Mouse (Mus musculus): Measurements from ENCODE around the gene Zfp369. TPM values are rescaled to one million over a fixed set of nuclear protein-coding genes. Genes with fewer than 3 reads are reported as not detected.

The Zfp369 gene
- total and polyA plus RNA-seq, 3 experiments: 14.1 to 15.3 TPM; not detected in 1

DNA sequence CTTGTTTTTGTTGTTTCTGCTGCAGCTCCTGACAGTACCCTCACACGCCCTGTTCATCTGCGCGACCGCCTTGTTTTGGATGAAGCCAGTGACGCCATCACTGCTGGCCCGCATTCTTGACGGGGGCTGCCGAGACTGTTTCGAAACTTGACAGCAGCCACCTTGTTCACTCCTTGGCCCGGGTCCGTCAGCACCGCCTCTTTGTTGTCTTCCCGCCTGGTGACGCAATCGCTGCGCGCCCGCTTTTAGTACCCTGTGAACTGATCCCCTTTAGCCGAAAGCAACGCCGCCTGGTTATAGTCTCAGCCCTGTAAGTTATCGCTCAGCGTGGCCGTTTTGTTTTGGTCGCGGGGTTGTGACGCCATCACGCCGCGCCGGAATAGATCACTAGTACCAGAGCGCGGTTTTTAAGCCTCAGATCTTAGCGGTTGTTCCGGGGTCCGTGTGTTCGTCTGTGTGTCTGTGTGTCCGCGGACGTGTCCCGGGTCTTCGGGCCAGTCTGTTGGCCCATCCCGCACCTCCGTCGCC, 37.5 kb upstream of the Zfp369 start (continued):
- TF ChIP-seq CTCF (IDR thresholded peaks at IDR 0.05 in 2 of 3, conservative IDR thresholded peaks at IDR 0.05 in 1 of 3; ENCODE audit: control insufficient read depth in 1 of 3, insufficient read depth in 1 of 3, low read depth in 2 of 3, low read length in 3 of 3, poor library complexity in 1 of 3, severe bottlenecking in 1 of 3) (no peak), CHD2 (IDR thresholded peaks at IDR 0.05; ENCODE audit: low read length) (no peak)

DNA sequence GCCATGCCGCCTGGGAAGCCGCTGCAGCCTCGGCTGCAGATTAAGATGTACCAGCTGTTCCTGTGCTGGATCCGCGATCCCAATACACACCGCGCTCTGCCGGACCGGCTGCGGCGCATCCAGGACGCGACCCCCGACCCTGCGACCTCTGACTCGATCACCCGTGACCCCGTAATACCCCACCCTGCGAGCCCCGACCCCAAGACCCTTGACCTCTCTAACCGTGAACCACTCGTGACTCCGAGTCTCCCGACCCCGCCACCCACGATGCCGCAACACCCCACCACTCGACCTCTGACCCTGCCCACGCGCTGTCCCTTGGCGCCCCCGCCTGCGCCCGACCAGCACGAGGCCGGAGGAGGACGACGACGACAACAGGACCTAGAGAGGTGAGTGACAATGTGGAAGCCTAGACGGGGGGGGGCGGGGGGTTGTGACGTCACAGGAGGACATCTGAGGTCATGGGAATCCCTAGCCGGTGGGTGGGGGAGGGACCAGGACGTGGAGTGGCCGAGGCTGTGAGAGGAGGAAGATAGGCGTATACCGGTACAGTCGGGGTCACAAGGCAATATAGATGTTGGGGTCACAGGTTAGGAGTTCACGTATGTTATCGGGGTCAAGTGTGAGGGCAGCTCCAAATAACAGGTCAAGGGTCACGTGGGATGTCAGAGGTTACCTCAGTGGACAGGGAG, 36.8 kb upstream of the Zfp369 start:
- Histone ChIP-seq H3K27ac (ENCODE audit: control insufficient read depth, low read depth, low read length) (peak overlapping the region; percentile 66), H3K27me3 (ENCODE audit: control insufficient read depth in 1 of 2, insufficient read depth in 2 of 2, low read length in 2 of 2) (no peaks in the 10 kb centered on the region), H3K4me1 (ENCODE audit: control insufficient read depth in 1 of 2, insufficient read depth in 2 of 2, low read length in 2 of 2) (peaks cover 0 to 10% of the 10 kb centered on the region in 2 experiments; a peak in 2 of 4 replicates), H3K36me3 (ENCODE audit: control insufficient read depth in 1 of 2, insufficient read depth in 2 of 2, low read length in 2 of 2) (peaks cover 0 to 2% of the 10 kb centered on the region in 2 experiments; a peak in 2 of 4 replicates), H3K79me2 (ENCODE audit: control insufficient read depth, insufficient read depth, low read length, poor library complexity) (peaks cover 32% of the 10 kb centered on the region), H3K9ac (ENCODE audit: control insufficient read depth, low read depth, low read length, poor library complexity, severe bottlenecking) (peak overlapping the region; percentile 86), H3K9me3 (replicated peaks; ENCODE audit: insufficient read depth, low read length) (no peaks in the 10 kb centered on the region), H3K4me3 (ENCODE audit: control insufficient read depth in 1 of 2, insufficient read depth in 1 of 2, low read depth in 2 of 2, low read length in 2 of 2) (peak overlapping the region; percentile 82 to 87)
- DNase-seq (ENCODE audit: low read depth, low spot score): no peak
- TF ChIP-seq POLR2AphosphoS2 (IDR thresholded peaks at IDR 0.05; ENCODE audit: low read length): no peak
- TF ChIP-seq GATA1 (IDR thresholded peaks at IDR 0.05; ENCODE audit: low read depth, low read length): no peak
- no peak for TF ChIP-seq NELFE (IDR thresholded peaks at IDR 0.05; ENCODE audit: low read depth, low read length)
- no peak for TF ChIP-seq CHD1 (IDR thresholded peaks at IDR 0.05; ENCODE audit: low read depth, low read length)
- TF ChIP-seq MYC (IDR thresholded peaks at IDR 0.05; ENCODE audit: low read depth, low read length): no peak
- no peak for TF ChIP-seq CHD2 (IDR thresholded peaks at IDR 0.05; ENCODE audit: low read length)
- TF ChIP-seq POLR2AphosphoS5 (IDR thresholded peaks at IDR 0.05; ENCODE audit: borderline replicate concordance, low read depth, low read length): no peak

DNA sequence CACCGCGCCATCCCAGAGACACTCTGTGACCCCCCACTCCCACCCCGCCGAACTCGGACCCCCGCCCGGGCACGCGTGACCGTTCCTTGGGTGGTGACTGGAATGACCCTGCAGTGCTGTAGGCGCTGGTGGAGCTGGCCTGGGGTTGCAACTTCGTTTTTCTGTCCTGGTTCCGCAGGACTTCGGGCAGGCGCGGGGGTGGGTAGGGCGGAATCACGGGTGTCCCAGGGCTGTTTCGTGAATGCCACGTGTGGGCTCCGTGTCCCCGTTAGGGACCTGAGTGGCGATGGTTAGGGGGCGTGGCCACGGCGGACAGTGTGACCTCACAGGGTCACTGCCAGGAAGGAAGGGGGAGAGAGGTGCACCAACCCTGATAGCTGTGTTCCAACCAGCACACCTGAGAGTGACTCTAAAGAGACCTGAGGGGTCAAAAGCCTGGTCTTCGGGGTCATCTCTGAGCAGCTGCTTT, 36.3 kb upstream of the Zfp369 start:
- Histone ChIP-seq H3K9ac (ENCODE audit: control insufficient read depth, low read depth, low read length, poor library complexity, severe bottlenecking) (peak overlapping the region; percentile 86), H3K27ac (ENCODE audit: control insufficient read depth, low read depth, low read length) (no peak overlapping the region), H3K27me3 (ENCODE audit: control insufficient read depth in 1 of 2, insufficient read depth in 2 of 2, low read length in 2 of 2) (no peaks in the 10 kb centered on the region), H3K9me3 (replicated peaks; ENCODE audit: insufficient read depth, low read length) (no peaks in the 10 kb centered on the region), H3K79me2 (ENCODE audit: control insufficient read depth, insufficient read depth, low read length, poor library complexity) (peaks cover 32% of the 10 kb centered on the region), H3K4me1 (ENCODE audit: control insufficient read depth in 1 of 2, insufficient read depth in 2 of 2, low read length in 2 of 2) (peaks cover 0 to 10% of the 10 kb centered on the region in 2 experiments; a peak in 2 of 4 replicates), H3K36me3 (ENCODE audit: control insufficient read depth in 1 of 2, insufficient read depth in 2 of 2, low read length in 2 of 2) (peaks cover 2% of the 10 kb centered on the region in 2 experiments; a peak in 3 of 4 replicates), H3K4me3 (ENCODE audit: control insufficient read depth in 1 of 2, insufficient read depth in 1 of 2, low read depth in 2 of 2, low read length in 2 of 2) (peak overlapping the region; percentile 82 to 87)
- TF ChIP-seq ETS1 (IDR thresholded peaks at IDR 0.05; ENCODE audit: low read depth, low read length): no peak
- DNase-seq (ENCODE audit: low read depth, low spot score): no peak

DNA sequence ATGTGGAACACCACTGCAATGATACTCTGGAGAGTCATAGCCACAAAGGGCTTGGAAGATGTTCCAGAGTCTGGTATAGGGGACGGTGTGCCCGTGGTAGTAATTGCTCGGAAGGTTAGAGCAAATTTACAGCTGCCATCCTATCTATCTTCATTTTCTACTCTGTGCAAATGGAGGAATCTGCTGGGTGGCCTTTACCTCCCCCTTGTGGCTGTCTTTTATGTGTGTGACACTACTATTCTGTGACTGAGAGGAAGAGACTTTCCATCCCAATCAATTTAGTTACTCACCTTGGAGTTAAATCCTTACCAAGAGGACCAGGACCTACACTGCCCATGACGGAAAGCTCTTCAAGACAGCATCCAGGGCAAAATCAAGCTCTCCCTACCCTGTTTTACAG, 35.3 kb upstream of the Zfp369 start:
- TF ChIP-seq ETS1 (IDR thresholded peaks at IDR 0.05; ENCODE audit: low read depth, low read length): no peak
- no peak for TF ChIP-seq MAZ (IDR thresholded peaks at IDR 0.05; ENCODE audit: low read depth, low read length)
- TF ChIP-seq POLR2AphosphoS5 (IDR thresholded peaks at IDR 0.05; ENCODE audit: borderline replicate concordance, low read depth, low read length): no peak
- TF ChIP-seq CTCF (IDR thresholded peaks at IDR 0.05 in 2 of 3, conservative IDR thresholded peaks at IDR 0.05 in 1 of 3; ENCODE audit: control insufficient read depth in 1 of 3, insufficient read depth in 1 of 3, low read depth in 2 of 3, low read length in 3 of 3, poor library complexity in 1 of 3, severe bottlenecking in 1 of 3): peak in 2 of 3 experiments; percentile 26 to 53; a peak in 3 of 6 replicates
- peak; percentile 53 for TF ChIP-seq SMC3 (IDR thresholded peaks at IDR 0.05; ENCODE audit: low read depth, low read length)
- peak; percentile 40 for TF ChIP-seq RAD21 (IDR thresholded peaks at IDR 0.05; ENCODE audit: low read depth, low read length)
- DNase-seq (ENCODE audit: low read depth, low spot score): peak; percentile 46
- no peak overlapping the region for H3K4me3 ChIP-seq (ENCODE audit: control insufficient read depth in 1 of 2, insufficient read depth in 1 of 2, low read depth in 2 of 2, low read length in 2 of 2)

More for the DNA sequence above, 35.3 kb upstream of the Zfp369 start:
- Histone ChIP-seq H3K9me3 (replicated peaks; ENCODE audit: insufficient read depth, low read length) (no peaks in the 10 kb centered on the region), H3K36me3 (ENCODE audit: control insufficient read depth in 1 of 2, insufficient read depth in 2 of 2, low read length in 2 of 2) (peaks cover 2 to 7% of the 10 kb centered on the region in 2 experiments; a peak in 3 of 4 replicates), H3K9ac (ENCODE audit: control insufficient read depth, low read depth, low read length, poor library complexity, severe bottlenecking) (no peak overlapping the region), H3K27me3 (ENCODE audit: control insufficient read depth in 1 of 2, insufficient read depth in 2 of 2, low read length in 2 of 2) (no peaks in the 10 kb centered on the region), H3K27ac (ENCODE audit: control insufficient read depth, low read depth, low read length) (no peak overlapping the region), H3K4me1 (ENCODE audit: control insufficient read depth in 1 of 2, insufficient read depth in 2 of 2, low read length in 2 of 2) (peaks cover 0 to 10% of the 10 kb centered on the region in 2 experiments; a peak in 2 of 4 replicates), H3K79me2 (ENCODE audit: control insufficient read depth, insufficient read depth, low read length, poor library complexity) (peaks cover 32% of the 10 kb centered on the region)

Data from MEL (cell line).